Mouse (Mus musculus): ENCODE measurements around the gene Slc38a10. TPM values are rescaled to one million over a fixed set of nuclear protein-coding genes. Genes with fewer than 3 reads are reported as not detected.

Slc38a10 gene
- polyA plus RNA-seq, 1 experiment = 44.0 TPM

DNA sequence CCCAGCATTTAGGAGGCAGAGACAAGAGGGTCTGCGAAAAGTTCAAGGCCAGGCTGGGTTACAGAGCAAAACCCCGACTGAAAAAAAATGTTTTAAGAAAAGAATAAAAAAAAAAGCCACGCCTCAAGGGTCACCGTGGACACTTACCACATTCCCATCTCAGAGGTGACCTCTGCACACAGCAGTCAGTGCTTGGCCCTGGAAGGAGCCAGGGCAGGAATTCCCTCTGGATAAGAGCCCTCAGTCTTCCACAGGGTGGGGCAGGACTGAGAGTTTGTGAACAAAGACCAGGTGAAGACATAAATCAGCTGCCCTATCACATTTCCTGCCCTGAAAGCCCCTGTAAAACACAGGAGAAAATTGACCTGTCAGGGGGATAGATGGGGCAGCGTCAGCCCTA lies 12.9 kb upstream of the Slc38a10 start:
- H3K4me1 ChIP-seq (ENCODE audit: control insufficient read depth, insufficient read depth, low read length) = peaks cover 12% of the 10 kb centered on the region
- no peak overlapping the region for H3K4me3 ChIP-seq (ENCODE audit: low read depth, low read length)
- no peaks in the 10 kb centered on the region for H3K36me3 ChIP-seq (ENCODE audit: control insufficient read depth, insufficient read depth, low read length, poor library complexity, severe bottlenecking)
- no peak for TF ChIP-seq POLR2A (IDR thresholded peaks at IDR 0.05; ENCODE audit: insufficient read depth, low read length)
- peak; percentile 49; the same call in 1 of the 2 replicates for TF ChIP-seq EP300 (IDR thresholded peaks at IDR 0.05; ENCODE audit: insufficient read depth, low read depth, low read length)
- TF ChIP-seq CTCF (IDR thresholded peaks at IDR 0.05; ENCODE audit: low read depth, low read length) = no peak
- H3K9ac ChIP-seq (ENCODE audit: low read depth, poor library complexity, severe bottlenecking) = no peak overlapping the region
- H3K27me3 ChIP-seq (ENCODE audit: control insufficient read depth, insufficient read depth, low read length, poor library complexity, severe bottlenecking) = no peaks in the 10 kb centered on the region
- H3K9me3 ChIP-seq (replicated peaks; ENCODE audit: control insufficient read depth, insufficient read depth, low read length, poor library complexity, severe bottlenecking) = no peaks in the 10 kb centered on the region
- peak overlapping the region; percentile 58 for H3K27ac ChIP-seq (ENCODE audit: insufficient read depth, low read length)

DNA sequence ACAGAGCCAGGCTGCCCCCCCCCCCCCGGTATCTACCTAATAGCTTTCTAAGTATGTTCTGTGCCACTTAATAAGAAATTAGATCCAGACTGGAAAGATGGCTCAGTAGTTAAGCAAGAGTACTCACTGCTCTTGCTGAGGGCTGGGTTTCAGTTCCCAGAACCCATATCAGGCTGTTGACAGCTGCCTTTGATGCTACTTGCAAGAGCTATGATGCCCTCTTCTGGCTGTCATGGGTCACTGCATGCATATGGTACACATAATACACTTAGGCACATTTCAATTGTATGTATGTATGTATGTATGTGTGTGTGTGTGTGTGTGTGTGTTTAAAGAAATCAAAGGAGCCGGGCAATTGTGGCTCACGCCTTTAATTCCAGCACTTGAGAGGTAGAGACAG lies 12.1 kb upstream of the Slc38a10 start:
- TF ChIP-seq POLR2A (IDR thresholded peaks at IDR 0.05; ENCODE audit: insufficient read depth, low read length) = no peak
- TF ChIP-seq CTCF (IDR thresholded peaks at IDR 0.05; ENCODE audit: low read depth, low read length) = peak; percentile 36

DNA sequence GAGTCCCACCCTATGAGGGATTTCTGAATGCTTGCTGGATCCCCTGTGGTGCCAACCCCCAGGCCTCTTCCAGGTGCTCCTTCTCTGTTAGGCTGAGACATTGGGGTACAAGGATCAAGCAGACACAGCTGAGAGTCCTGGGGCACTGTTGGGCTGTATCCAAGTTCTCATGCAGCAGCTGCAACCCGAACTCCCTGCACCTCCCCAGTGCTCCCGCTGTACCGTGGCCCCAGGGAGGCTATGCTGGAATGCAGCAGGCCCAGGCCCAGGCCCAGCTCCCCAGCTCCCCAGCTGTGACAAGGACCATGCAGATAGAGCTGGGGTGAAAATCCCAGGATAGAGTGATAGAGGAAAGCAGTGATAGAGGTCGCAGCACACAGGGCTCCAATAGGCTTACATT lies 10.1 kb upstream of the Slc38a10 start:
- Histone ChIP-seq H3K27me3 (ENCODE audit: control insufficient read depth, insufficient read depth, low read length, poor library complexity, severe bottlenecking) (no peaks in the 10 kb centered on the region), H3K9me3 (replicated peaks; ENCODE audit: control insufficient read depth, insufficient read depth, low read length, poor library complexity, severe bottlenecking) (no peaks in the 10 kb centered on the region), H3K4me1 (ENCODE audit: control insufficient read depth, insufficient read depth, low read length) (peaks cover 10% of the 10 kb centered on the region), H3K36me3 (ENCODE audit: control insufficient read depth, insufficient read depth, low read length, poor library complexity, severe bottlenecking) (no peaks in the 10 kb centered on the region), H3K9ac (ENCODE audit: low read depth, poor library complexity, severe bottlenecking) (no peak overlapping the region), H3K27ac (ENCODE audit: insufficient read depth, low read length) (no peak overlapping the region), H3K4me3 (ENCODE audit: low read depth, low read length) (no peak overlapping the region)
- TF ChIP-seq CTCF (IDR thresholded peaks at IDR 0.05; ENCODE audit: low read depth, low read length) (no peak), POLR2A (IDR thresholded peaks at IDR 0.05; ENCODE audit: insufficient read depth, low read length) (no peak), EP300 (IDR thresholded peaks at IDR 0.05; ENCODE audit: insufficient read depth, low read depth, low read length) (no peak)

More for the DNA sequence above, 12.1 kb upstream of the Slc38a10 start:
- Histone ChIP-seq H3K36me3 (ENCODE audit: control insufficient read depth, insufficient read depth, low read length, poor library complexity, severe bottlenecking) (no peaks in the 10 kb centered on the region), H3K27ac (ENCODE audit: insufficient read depth, low read length) (no peak overlapping the region), H3K4me1 (ENCODE audit: control insufficient read depth, insufficient read depth, low read length) (peaks cover 10% of the 10 kb centered on the region), H3K9ac (ENCODE audit: low read depth, poor library complexity, severe bottlenecking) (no peak overlapping the region), H3K4me3 (ENCODE audit: low read depth, low read length) (no peak overlapping the region), H3K27me3 (ENCODE audit: control insufficient read depth, insufficient read depth, low read length, poor library complexity, severe bottlenecking) (no peaks in the 10 kb centered on the region), H3K9me3 (replicated peaks; ENCODE audit: control insufficient read depth, insufficient read depth, low read length, poor library complexity, severe bottlenecking) (no peaks in the 10 kb centered on the region)

DNA sequence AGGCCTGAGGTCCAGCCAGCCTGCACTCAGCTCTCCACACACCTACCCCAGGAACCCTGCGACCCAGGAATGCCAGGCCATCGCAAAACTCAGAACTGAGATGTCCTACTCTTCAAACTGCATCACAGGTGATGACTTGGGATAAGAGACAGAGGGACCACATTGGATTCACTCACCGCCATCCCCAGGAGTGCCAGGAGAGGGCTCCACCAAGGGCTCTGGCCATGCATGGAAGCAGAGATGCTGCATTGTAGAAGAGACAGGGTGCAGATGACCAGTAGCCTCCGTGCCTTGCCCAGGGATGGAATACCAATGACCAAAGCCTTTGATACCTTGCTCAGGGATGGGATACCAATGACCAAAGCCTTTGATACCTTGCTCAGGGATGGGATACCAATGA lies 9.3 kb upstream of the Slc38a10 start:
- no peak overlapping the region for H3K27ac ChIP-seq (ENCODE audit: insufficient read depth, low read length)
- no peak overlapping the region for H3K9ac ChIP-seq (ENCODE audit: low read depth, poor library complexity, severe bottlenecking)
- no peaks in the 10 kb centered on the region for H3K36me3 ChIP-seq (ENCODE audit: control insufficient read depth, insufficient read depth, low read length, poor library complexity, severe bottlenecking)
- H3K4me3 ChIP-seq (ENCODE audit: low read depth, low read length) = no peak overlapping the region
- H3K27me3 ChIP-seq (ENCODE audit: control insufficient read depth, insufficient read depth, low read length, poor library complexity, severe bottlenecking) = no peaks in the 10 kb centered on the region
- no peak for TF ChIP-seq EP300 (IDR thresholded peaks at IDR 0.05; ENCODE audit: insufficient read depth, low read depth, low read length)
- peak; percentile 71 for TF ChIP-seq CTCF (IDR thresholded peaks at IDR 0.05; ENCODE audit: low read depth, low read length)
- H3K4me1 ChIP-seq (ENCODE audit: control insufficient read depth, insufficient read depth, low read length) = peaks cover 7% of the 10 kb centered on the region
- no peaks in the 10 kb centered on the region for H3K9me3 ChIP-seq (replicated peaks; ENCODE audit: control insufficient read depth, insufficient read depth, low read length, poor library complexity, severe bottlenecking)

DNA sequence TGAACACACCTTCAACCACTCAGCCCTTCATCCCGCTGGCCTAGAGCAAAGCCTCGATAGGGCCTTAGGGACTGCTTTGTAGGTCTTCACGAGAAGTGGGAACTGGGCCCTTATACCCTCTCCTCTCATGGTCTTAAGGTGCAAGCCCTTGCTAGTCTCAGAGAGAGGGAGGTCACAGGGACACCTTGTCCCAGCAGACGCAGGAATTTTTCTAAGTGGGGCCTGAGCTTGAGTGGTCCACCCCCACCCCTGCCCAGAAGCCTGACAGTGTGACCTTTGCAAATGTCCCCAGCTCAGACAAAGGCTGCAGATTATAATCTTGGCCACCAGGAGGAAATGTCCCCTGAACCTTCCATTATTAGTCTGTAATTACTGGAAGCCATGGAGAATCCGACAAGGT lies 8.5 kb upstream of the Slc38a10 start:
- Histone ChIP-seq H3K4me1 (ENCODE audit: control insufficient read depth, insufficient read depth, low read length) (peaks cover 3% of the 10 kb centered on the region), H3K27ac (ENCODE audit: insufficient read depth, low read length) (no peak overlapping the region), H3K36me3 (ENCODE audit: control insufficient read depth, insufficient read depth, low read length, poor library complexity, severe bottlenecking) (no peaks in the 10 kb centered on the region), H3K4me3 (ENCODE audit: low read depth, low read length) (no peak overlapping the region), H3K9ac (ENCODE audit: low read depth, poor library complexity, severe bottlenecking) (no peak overlapping the region), H3K9me3 (replicated peaks; ENCODE audit: control insufficient read depth, insufficient read depth, low read length, poor library complexity, severe bottlenecking) (no peaks in the 10 kb centered on the region), H3K27me3 (ENCODE audit: control insufficient read depth, insufficient read depth, low read length, poor library complexity, severe bottlenecking) (no peaks in the 10 kb centered on the region)
- TF ChIP-seq POLR2A (IDR thresholded peaks at IDR 0.05; ENCODE audit: insufficient read depth, low read length) (no peak), EP300 (IDR thresholded peaks at IDR 0.05; ENCODE audit: insufficient read depth, low read depth, low read length) (no peak), CTCF (IDR thresholded peaks at IDR 0.05; ENCODE audit: low read depth, low read length) (no peak)

DNA sequence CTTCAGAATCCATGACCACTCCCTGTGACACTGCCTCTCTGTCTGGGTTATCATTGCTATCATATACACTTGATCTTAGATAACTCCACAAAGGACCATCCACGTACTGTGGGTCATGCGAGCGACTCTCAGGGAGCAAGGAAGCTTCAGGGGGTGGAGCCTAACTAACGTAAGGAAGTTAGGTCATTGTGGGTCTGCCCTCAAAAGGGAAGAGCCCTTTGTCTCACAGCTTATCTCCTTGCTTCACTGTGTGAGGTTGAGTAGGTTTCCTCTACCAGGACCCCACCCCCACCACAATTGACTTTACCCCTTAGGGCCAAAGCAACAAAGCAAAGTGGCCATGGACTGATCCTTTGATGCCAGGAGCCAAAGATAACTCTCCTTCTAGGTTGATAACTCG lies 7.7 kb upstream of the Slc38a10 start:
- Histone ChIP-seq H3K4me1 (ENCODE audit: control insufficient read depth, insufficient read depth, low read length) (no peaks in the 10 kb centered on the region), H3K36me3 (ENCODE audit: control insufficient read depth, insufficient read depth, low read length, poor library complexity, severe bottlenecking) (no peaks in the 10 kb centered on the region), H3K9ac (ENCODE audit: low read depth, poor library complexity, severe bottlenecking) (no peak overlapping the region), H3K9me3 (replicated peaks; ENCODE audit: control insufficient read depth, insufficient read depth, low read length, poor library complexity, severe bottlenecking) (no peaks in the 10 kb centered on the region), H3K27ac (ENCODE audit: insufficient read depth, low read length) (no peak overlapping the region), H3K27me3 (ENCODE audit: control insufficient read depth, insufficient read depth, low read length, poor library complexity, severe bottlenecking) (no peaks in the 10 kb centered on the region), H3K4me3 (ENCODE audit: low read depth, low read length) (no peak overlapping the region)
- no peak for TF ChIP-seq CTCF (IDR thresholded peaks at IDR 0.05; ENCODE audit: low read depth, low read length)
- no peak for TF ChIP-seq POLR2A (IDR thresholded peaks at IDR 0.05; ENCODE audit: insufficient read depth, low read length)
- no peak for TF ChIP-seq EP300 (IDR thresholded peaks at IDR 0.05; ENCODE audit: insufficient read depth, low read depth, low read length)

All from ES-Bruce4 (cell line).